Mouse (Mus musculus) midbrain, embryonic 10.5 days (tissue): ENCODE results near the gene 9930111J21Rik2. TPM values are rescaled to one million over a fixed set of nuclear protein-coding genes. Genes with fewer than 3 reads are reported as not detected.
"Not testable (repeated sequence)": the region's sequence is repeated elsewhere in the genome, so short reads cannot be mapped to it uniquely, and the experiment has no call there.

Experiments used
- DNase-seq: peaks from one replicate; pipeline ENCODE4 v3.0.0-alpha.2; 2017; ENCODE audit warnings: low spot score
- H3K27ac ChIP-seq: fragments of 300-500 bp; sonication (generic); replicated peaks from 2 replicates; pipeline ENCODE4 v1.5.1; 2016; ENCODE audit warnings: mild to moderate bottlenecking
- H3K27me3 ChIP-seq: fragments of 300-500 bp; sonication (generic); 2 replicates; pipeline ENCODE4 v1.6.1; 2016; ENCODE audit warnings: low read depth, mild to moderate bottlenecking; ENCODE audit not compliant: poor library complexity, severe bottlenecking
- H3K36me3 ChIP-seq: fragments of 300-500 bp; sonication (generic); 2 replicates; pipeline ENCODE4 v1.6.1; 2016; ENCODE audit warnings: mild to moderate bottlenecking, moderate library complexity
- H3K4me1 ChIP-seq: fragments of 300-500 bp; sonication (generic); 2 replicates; pipeline ENCODE4 v1.6.1; 2016
- H3K4me3 ChIP-seq: fragments of 300-500 bp; sonication (generic); 2 replicates; pipeline ENCODE4 v1.5.1; 2016; ENCODE audit warnings: mild to moderate bottlenecking, moderate library complexity
- H3K9me3 ChIP-seq: fragments of 300-500 bp; sonication (generic); replicated peaks from 2 replicates; pipeline ENCODE4 v1.6.1; 2016; ENCODE audit warnings: mild to moderate bottlenecking
- WGBS: fragments of 180-500 bp; shearing (Covaris S2); methylation state at CpG from one replicate; pipeline ENCODE4 v1.1.7; 2016; 5-methylcytosine and 5-hydroxymethylcytosine counted together
- polyA plus RNA-seq: library from polyadenylated mRNA; unstranded; fragments of >200 nt; fragmentation: Nextera tagmentation; extraction: Ambion mirVana; gene quantifications from 2 replicates; pipeline ENCODE4 v1.2.1, GENCODE M21; 2016

The 9930111J21Rik2 gene
- polyA plus RNA-seq, 1 experiment from 2014 or later, result 0.21 TPM

- Histone ChIP-seq H3K4me3 (no peak overlapping the region), H3K4me1 (peaks cover 8% of the 10 kb centered on the region), H3K9me3 (no peaks in the 10 kb centered on the region), H3K27me3 (no peaks in the 10 kb centered on the region), H3K36me3 (no peaks in the 10 kb centered on the region), H3K27ac (no peak overlapping the region)
- no peak for DNase-seq
- WGBS, result 82% methylated on average over 6 of the region's 6 CpGs
Measured at GRCm38 (mm10) chr11:49086858-49087361, 35.9 kb upstream of the 9930111J21Rik2 start.

- WGBS, result 60% methylated on average over 3 of the region's 3 CpGs
- Histone ChIP-seq H3K4me1 (peaks cover 8% of the 10 kb centered on the region), H3K27ac (no peak overlapping the region), H3K27me3 (no peaks in the 10 kb centered on the region), H3K9me3 (no peaks in the 10 kb centered on the region), H3K36me3 (no peaks in the 10 kb centered on the region), H3K4me3 (no peak overlapping the region)
- no peak for DNase-seq
Measured at GRCm38 (mm10) chr11:49084875-49085274, 33.8 kb upstream of the 9930111J21Rik2 start.

GRCm38 (mm10) chr11:49084385-49084784 is 33.3 kb upstream of the 9930111J21Rik2 start:
- H3K4me3 ChIP-seq, result no peak overlapping the region

GRCm38 (mm10) chr11:49083808-49084207 is 32.8 kb upstream of the 9930111J21Rik2 start:
- no peak overlapping the region for H3K27ac ChIP-seq
- H3K9me3 ChIP-seq, result no peaks in the 10 kb centered on the region
- WGBS, result 89% methylated on average over 3 of the region's 3 CpGs
- H3K27me3 ChIP-seq, result no peaks in the 10 kb centered on the region
- no peak overlapping the region for H3K4me3 ChIP-seq
- H3K4me1 ChIP-seq, result peaks cover 8% of the 10 kb centered on the region
- DNase-seq, result no peak
- H3K36me3 ChIP-seq, result no peaks in the 10 kb centered on the region

More at GRCm38 (mm10) chr11:49084385-49084784, 33.3 kb upstream of the 9930111J21Rik2 start:
- Histone ChIP-seq H3K36me3 (no peaks in the 10 kb centered on the region), H3K27me3 (no peaks in the 10 kb centered on the region), H3K27ac (no peak overlapping the region), H3K9me3 (no peaks in the 10 kb centered on the region), H3K4me1 (peaks cover 8% of the 10 kb centered on the region)
- 79% methylated on average over 1 of the region's 1 CpGs for WGBS
- DNase-seq, result no peak

- no peaks in the 10 kb centered on the region for H3K9me3 ChIP-seq
- DNase-seq, result no peak
- no peak overlapping the region for H3K27ac ChIP-seq
- WGBS, result 94% methylated on average over 1 of the region's 1 CpGs
- peaks cover 3% of the 10 kb centered on the region for H3K4me1 ChIP-seq
- no peaks in the 10 kb centered on the region for H3K27me3 ChIP-seq
- H3K36me3 ChIP-seq, result no peaks in the 10 kb centered on the region
- no peak overlapping the region for H3K4me3 ChIP-seq
Measured at GRCm38 (mm10) chr11:49083146-49083545, 32.1 kb upstream of the 9930111J21Rik2 start.

GRCm38 (mm10) chr11:49081886-49082285 is 30.8 kb upstream of the 9930111J21Rik2 start:
- whole genome bisulfite sequencing, result 81% methylated on average over 3 of the region's 3 CpGs
- Histone ChIP-seq H3K27me3 (no peaks in the 10 kb centered on the region), H3K4me1 (no peaks in the 10 kb centered on the region), H3K4me3 (no peak overlapping the region), H3K9me3 (no peaks in the 10 kb centered on the region), H3K36me3 (no peaks in the 10 kb centered on the region), H3K27ac (no peak overlapping the region)
- DNase-seq, result no peak

- 87% methylated on average over 4 of the region's 4 CpGs for WGBS
- no peaks in the 10 kb centered on the region for H3K4me1 ChIP-seq
- no peak overlapping the region for H3K4me3 ChIP-seq
- no peak for DNase-seq
- no peaks in the 10 kb centered on the region for H3K36me3 ChIP-seq
- H3K27me3 ChIP-seq, result no peaks in the 10 kb centered on the region
- no peaks in the 10 kb centered on the region for H3K9me3 ChIP-seq
- H3K27ac ChIP-seq, result no peak overlapping the region
Measured at GRCm38 (mm10) chr11:49081356-49081755, 30.3 kb upstream of the 9930111J21Rik2 start.

- Histone ChIP-seq H3K4me1 (no peaks in the 10 kb centered on the region), H3K36me3 (no peaks in the 10 kb centered on the region), H3K27ac (no peak overlapping the region), H3K4me3 (no peak overlapping the region), H3K27me3 (no peaks in the 10 kb centered on the region), H3K9me3 (no peaks in the 10 kb centered on the region)
- WGBS, result 87% methylated on average over 1 of the region's 1 CpGs
- no peak for DNase-seq
Measured at GRCm38 (mm10) chr11:49080636-49081035, 29.6 kb upstream of the 9930111J21Rik2 start.

- WGBS, result 93% methylated on average over 3 of the region's 3 CpGs
- Histone ChIP-seq H3K27me3 (no peaks in the 10 kb centered on the region), H3K36me3 (no peaks in the 10 kb centered on the region), H3K27ac (no peak overlapping the region), H3K4me1 (no peaks in the 10 kb centered on the region), H3K9me3 (no peaks in the 10 kb centered on the region), H3K4me3 (no peak overlapping the region)
- DNase-seq, result no peak
Measured at GRCm38 (mm10) chr11:49078719-49079118, 27.7 kb upstream of the 9930111J21Rik2 start.

GRCm38 (mm10) chr11:49077012-49077411 is 26.0 kb upstream of the 9930111J21Rik2 start:
- 78% methylated on average over 1 of the region's 1 CpGs for WGBS
- Histone ChIP-seq H3K4me3 (no peak overlapping the region), H3K4me1 (no peaks in the 10 kb centered on the region), H3K36me3 (no peaks in the 10 kb centered on the region), H3K9me3 (no peaks in the 10 kb centered on the region), H3K27ac (no peak overlapping the region), H3K27me3 (no peaks in the 10 kb centered on the region)
- DNase-seq, result no peak

- not testable (repeated sequence) for H3K36me3 ChIP-seq, H3K27me3 ChIP-seq, H3K27ac ChIP-seq, H3K4me3 ChIP-seq, DNase-seq, H3K4me1 ChIP-seq, H3K9me3 ChIP-seq
- WGBS, result 81% methylated on average over 6 of the region's 6 CpGs
Measured at GRCm38 (mm10) chr11:49076001-49076757, 25.1 kb upstream of the 9930111J21Rik2 start, which contains the start of gene Ifi47. Ifi47 (plus strand) TSS chr11:49076587.

GRCm38 (mm10) chr11:49068358-49068757 is 17.3 kb upstream of the 9930111J21Rik2 start:
- WGBS, result 97% methylated on average over 1 of the region's 1 CpGs
- Histone ChIP-seq H3K4me1 (no peaks in the 10 kb centered on the region), H3K27me3 (no peaks in the 10 kb centered on the region), H3K27ac (no peak overlapping the region), H3K4me3 (no peak overlapping the region), H3K36me3 (no peaks in the 10 kb centered on the region), H3K9me3 (no peaks in the 10 kb centered on the region)
- no peak for DNase-seq

- not testable (repeated sequence) for H3K4me3 ChIP-seq, H3K27me3 ChIP-seq, H3K4me1 ChIP-seq, H3K9me3 ChIP-seq, DNase-seq, H3K36me3 ChIP-seq, H3K27ac ChIP-seq
- 85% methylated on average over 5 of the region's 5 CpGs for WGBS
Measured at GRCm38 (mm10) chr11:49063713-49064469, 12.8 kb upstream of the 9930111J21Rik2 start, which contains the start of gene Tgtp2. Tgtp2 (minus strand) TSS chr11:49064206.
